Mouse (Mus musculus) thymus, adult 18-20 months (tissue): ENCODE measurements around the gene Usp25.

Source experiments
- DNase-seq, 2 experiments: peaks; one replicate each; pipeline ENCODE4 v3.0.0; 2022; ENCODE audit warnings: mixed read lengths in 2 of 2

Gene Usp25

GRCm38 (mm10) chr16:77150884-77151283 is 137.4 kb downstream of the Usp25 start:
- no peak for DNase-seq

- no peak for DNase-seq
These were observed 138.8 kb downstream of the Usp25 start for GRCm38 (mm10) chr16:77152288-77152687.

- no peak for DNase-seq
These were observed 139.8 kb downstream of the Usp25 start for GRCm38 (mm10) chr16:77153216-77153715.

GRCm38 (mm10) chr16:77153815-77154214 is 140.3 kb downstream of the Usp25 start:
- DNase-seq = no peak

GRCm38 (mm10) chr16:77154831-77155230 is 141.3 kb downstream of the Usp25 start:
- no peak for DNase-seq
